Mouse (Mus musculus): ENCODE measurements around the gene Foxn1. TPM values are rescaled to one million over a fixed set of nuclear protein-coding genes. Genes with fewer than 3 reads are reported as not detected.

The Foxn1 gene
- polyA plus RNA-seq, 1 experiment from 2014 or later: not detected

DNA sequence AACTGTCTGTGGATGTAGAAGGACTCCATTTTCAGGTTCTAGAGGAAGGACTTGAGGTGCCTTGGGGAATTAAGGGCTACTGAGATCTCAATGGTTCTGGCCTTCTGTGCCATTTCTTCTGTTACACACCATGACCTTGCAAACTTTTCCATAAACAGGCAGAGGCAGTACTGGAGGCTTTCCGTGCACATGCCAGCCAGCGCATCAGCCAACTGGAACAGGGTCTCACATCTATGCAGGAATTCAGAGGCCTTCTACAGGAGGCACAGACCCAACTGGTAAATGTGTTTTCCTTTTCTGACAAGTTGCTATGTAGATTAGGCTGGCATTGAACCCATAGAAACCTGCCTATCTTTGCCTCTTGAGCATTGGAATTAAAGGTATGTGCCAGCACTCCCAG lies 72.7 kb downstream of the Foxn1 start:
- no peak overlapping the region for H3K9ac ChIP-seq (ENCODE audit: low read depth, low read length)
- WGBS: 98% methylated on average over 2 of the region's 2 CpGs
- no peak overlapping the region for H3K4me2 ChIP-seq (replicated peaks; ENCODE audit: low read depth, low read length)
- no peak overlapping the region for H3K27ac ChIP-seq (ENCODE audit: low read depth, low read length)
- no peaks in the 10 kb centered on the region for H3K27me3 ChIP-seq (ENCODE audit: control insufficient read depth, insufficient read depth, low read length)
- no peaks in the 10 kb centered on the region for H3K4me1 ChIP-seq (ENCODE audit: control insufficient read depth, insufficient read depth, low read length)
- no peaks in the 10 kb centered on the region for H3K9me3 ChIP-seq (ENCODE audit: control insufficient read depth, low read length)
- no peak for ATAC-seq (ENCODE audit: low FRiP score, low TSS enrichment)
- H3K4me3 ChIP-seq (ENCODE audit: low read length): no peak overlapping the region
- peaks cover 85% of the 10 kb centered on the region for H3K36me3 ChIP-seq (ENCODE audit: control insufficient read depth, insufficient read depth, low read length)

- peaks cover 79% of the 10 kb centered on the region for H3K36me3 ChIP-seq (ENCODE audit: control insufficient read depth, insufficient read depth, low read length)
- 76% methylated on average over 8 of the region's 8 CpGs for WGBS
- no peak overlapping the region for H3K9ac ChIP-seq (ENCODE audit: low read depth, low read length)
- ATAC-seq (ENCODE audit: low FRiP score, low TSS enrichment): no peak
- H3K27ac ChIP-seq (ENCODE audit: low read depth, low read length): no peak overlapping the region
- no peaks in the 10 kb centered on the region for H3K4me1 ChIP-seq (ENCODE audit: control insufficient read depth, insufficient read depth, low read length)
- no peak overlapping the region for H3K4me3 ChIP-seq (ENCODE audit: low read length)
- no peaks in the 10 kb centered on the region for H3K27me3 ChIP-seq (ENCODE audit: control insufficient read depth, insufficient read depth, low read length)
- no peaks in the 10 kb centered on the region for H3K9me3 ChIP-seq (ENCODE audit: control insufficient read depth, low read length)
- no peak overlapping the region for H3K4me2 ChIP-seq (replicated peaks; ENCODE audit: low read depth, low read length)
Measured at GRCm38 (mm10) chr11:78310861-78311511, 75.4 kb downstream of the Foxn1 start.

Other genes with a start within 250 kb of the Foxn1 start
- 68.2 and 111 TPM in 2 replicates for gene Traf4, start 221.0 kb downstream of the Foxn1 start, polyA plus RNA-seq (2014; fragmentation: Nextera tagmentation; extraction: Ambion mirVana)
- gene Nek8, start 209.9 kb downstream of the Foxn1 start, polyA plus RNA-seq (2014; fragmentation: Nextera tagmentation; extraction: Ambion mirVana): 15.8 and 20.6 TPM in 2 replicates
- gene Tlcd1, start 209.8 kb downstream of the Foxn1 start, polyA plus RNA-seq (2014; fragmentation: Nextera tagmentation; extraction: Ambion mirVana): 23.1 and 28.1 TPM in 2 replicates
- 1,650 and 2,291 TPM in 2 replicates for gene Rpl23a, start 203.0 kb downstream of the Foxn1 start, polyA plus RNA-seq (2014; fragmentation: Nextera tagmentation; extraction: Ambion mirVana)
- 128 and 156 TPM in 2 replicates for gene Rab34, start 198.1 kb downstream of the Foxn1 start, polyA plus RNA-seq (2014; fragmentation: Nextera tagmentation; extraction: Ambion mirVana)
- gene Proca1, start 193.2 kb downstream of the Foxn1 start, polyA plus RNA-seq (2014; fragmentation: Nextera tagmentation; extraction: Ambion mirVana): 3.4 and 4.1 TPM in 2 replicates
- gene Sdf2, start 140.8 kb downstream of the Foxn1 start, polyA plus RNA-seq (2014; fragmentation: Nextera tagmentation; extraction: Ambion mirVana): 81.3 and 95.2 TPM in 2 replicates
- gene Supt6, start 140.6 kb downstream of the Foxn1 start, polyA plus RNA-seq (2014; fragmentation: Nextera tagmentation; extraction: Ambion mirVana): 13.5 and 26.0 TPM in 2 replicates
- 75.1 and 109 TPM in 2 replicates for gene 2610507B11Rik, start 124.8 kb downstream of the Foxn1 start, polyA plus RNA-seq (2014; fragmentation: Nextera tagmentation; extraction: Ambion mirVana)
- gene BC030499, start 95.7 kb downstream of the Foxn1 start, polyA plus RNA-seq (2014; fragmentation: Nextera tagmentation; extraction: Ambion mirVana): 0.10 and 0.47 TPM in 2 replicates
- gene Spag5, start 85.0 kb downstream of the Foxn1 start, polyA plus RNA-seq (2014; fragmentation: Nextera tagmentation; extraction: Ambion mirVana): 35.7 and 50.9 TPM in 2 replicates
- 2.3 and 4.3 TPM in 2 replicates for gene Aldoc, start 63.6 kb downstream of the Foxn1 start, polyA plus RNA-seq (2014; fragmentation: Nextera tagmentation; extraction: Ambion mirVana)
- gene Pigs, start 58.1 kb downstream of the Foxn1 start, polyA plus RNA-seq (2014; fragmentation: Nextera tagmentation; extraction: Ambion mirVana): 48.9 and 76.0 TPM in 2 replicates
- gene Unc119, start 43.1 kb downstream of the Foxn1 start, polyA plus RNA-seq (2014; fragmentation: Nextera tagmentation; extraction: Ambion mirVana): 49.6 and 57.1 TPM in 2 replicates
- 0.07 and 0.45 TPM in 2 replicates for gene Slc13a2, start 35.7 kb upstream of the Foxn1 start, polyA plus RNA-seq (2014; fragmentation: Nextera tagmentation; extraction: Ambion mirVana)
- 13.1 and 18.5 TPM in 2 replicates for gene Slc46a1, start 79.1 kb upstream of the Foxn1 start, polyA plus RNA-seq (2014; fragmentation: Nextera tagmentation; extraction: Ambion mirVana)
- gene Sarm1, start 111.2 kb upstream of the Foxn1 start, polyA plus RNA-seq (2014; fragmentation: Nextera tagmentation; extraction: Ambion mirVana): 1.4 and 1.7 TPM in 2 replicates
- 0.73 and 0.84 TPM in 2 replicates for gene Vtn, start 112.5 kb upstream of the Foxn1 start, polyA plus RNA-seq (2014; fragmentation: Nextera tagmentation; extraction: Ambion mirVana)
- not detected in 2 replicates for gene Sebox, start 116.9 kb upstream of the Foxn1 start, polyA plus RNA-seq (2014; fragmentation: Nextera tagmentation; extraction: Ambion mirVana)
- 61.2 and 63.6 TPM in 2 replicates for gene Tmem199, start 125.6 kb upstream of the Foxn1 start, polyA plus RNA-seq (2014; fragmentation: Nextera tagmentation; extraction: Ambion mirVana)
- gene Poldip2, start 125.6 kb upstream of the Foxn1 start, polyA plus RNA-seq (2014; fragmentation: Nextera tagmentation; extraction: Ambion mirVana): 122 and 161 TPM in 2 replicates
- 77.1 and 88.9 TPM in 2 replicates for gene Tnfaip1, start 149.8 kb upstream of the Foxn1 start, polyA plus RNA-seq (2014; fragmentation: Nextera tagmentation; extraction: Ambion mirVana)
- 125 and 126 TPM in 2 replicates for gene Ift20, start 149.8 kb upstream of the Foxn1 start, polyA plus RNA-seq (2014; fragmentation: Nextera tagmentation; extraction: Ambion mirVana)
- 91.1 and 103 TPM in 2 replicates for gene Tmem97, start 164.2 kb upstream of the Foxn1 start, polyA plus RNA-seq (2014; fragmentation: Nextera tagmentation; extraction: Ambion mirVana)

Measured in kidney, embryonic 14.5 days (tissue).